ENCODE assay signal across 32 mouse cellular contexts in the genomic region with DNA sequence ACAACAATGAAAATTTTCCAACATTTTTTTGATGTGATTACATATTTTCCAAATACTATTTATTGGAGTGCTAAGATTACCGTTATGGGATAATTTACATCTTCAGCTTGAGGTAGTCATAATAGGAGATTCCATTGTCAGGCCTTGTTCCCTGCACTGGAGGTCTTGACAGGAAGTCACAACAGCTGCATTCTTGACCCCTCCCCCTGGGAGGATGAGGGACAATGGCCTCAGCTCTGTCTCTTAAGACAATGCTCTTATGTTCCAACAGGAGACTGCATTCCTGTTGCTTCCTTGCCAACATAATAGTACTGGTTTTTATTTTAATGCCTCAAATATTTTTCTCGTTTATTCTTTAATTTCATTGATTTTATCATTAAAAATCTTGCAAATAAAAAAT. TPM values are rescaled to one million over a fixed set of nuclear protein-coding genes. Genes with fewer than 3 reads are reported as not detected.
DNase-seq lines count a peak whose midpoint lies in the region; ATAC-seq and TF ChIP-seq lines count a peak whose summit lies in the region.
"Had no signal": no experiment of that assay in that cellular context is flagged by ENCODE, and none has a peak within 500 bp of the region (broad histone marks: within the 10 kb centered on the region; RNA-seq: fewer than 3 reads in every experiment).

No protein-coding gene starts in this region.

- H3K27me3 ChIP-seq in embryonic facial prominence, embryonic 14.5 days (replicated peaks; ENCODE audit: control insufficient read depth, insufficient read depth, low read length): no peaks in the 10 kb centered on the region
- no peaks in the 10 kb centered on the region for H3K27me3 ChIP-seq in embryonic facial prominence, embryonic 10.5 days (replicated peaks; ENCODE audit: low read depth, poor library complexity, severe bottlenecking)
- no peaks in the 10 kb centered on the region for H3K27me3 ChIP-seq in heart, embryonic 11.5 days (ENCODE audit: control insufficient read depth, insufficient read depth, low read length)
- H3K27me3 ChIP-seq in limb, embryonic 14.5 days (ENCODE audit: control insufficient read depth, insufficient read depth, low read length): no peaks in the 10 kb centered on the region
- peaks cover 54% of the 10 kb centered on the region for H3K27me3 ChIP-seq in limb, embryonic 10.5 days (ENCODE audit: low read depth, poor library complexity, severe bottlenecking)
- H3K27me3 ChIP-seq: CH12.LX; embryonic facial prominence, embryonic 15.5 days; hindbrain, embryonic 15.5 days; intestine, embryonic 15.5 days had no signal

- no peak for ATAC-seq in embryonic facial prominence, embryonic 14.5 days (ENCODE audit: low read depth)
- no peak for ATAC-seq in heart, embryonic 11.5 days (replicated peaks; ENCODE audit: insufficient number of reproducible peaks, low FRiP score, low TSS enrichment)
- peak; percentile 53; the same call in 1 of the 2 replicates for ATAC-seq in limb, embryonic 14.5 days (ENCODE audit: low FRiP score, low read depth)
- ATAC-seq: forebrain, embryonic 14.5 days; forebrain, postnatal 0 days; intestine, embryonic 15.5 days; Patski had no signal

- no peaks in the 10 kb centered on the region for H3K36me3 ChIP-seq in embryonic facial prominence, embryonic 14.5 days (ENCODE audit: control insufficient read depth, insufficient read depth, low read length)
- no peaks in the 10 kb centered on the region for H3K36me3 ChIP-seq in embryonic facial prominence, embryonic 10.5 days (replicated peaks)
- H3K36me3 ChIP-seq in heart, embryonic 11.5 days (ENCODE audit: control insufficient read depth, insufficient read depth, low read length): no peaks in the 10 kb centered on the region
- no peaks in the 10 kb centered on the region for H3K36me3 ChIP-seq in limb, embryonic 14.5 days (ENCODE audit: control insufficient read depth, insufficient read depth, low read length)
- H3K36me3 ChIP-seq in limb, embryonic 10.5 days: no peaks in the 10 kb centered on the region
- H3K36me3 ChIP-seq: embryonic facial prominence, embryonic 15.5 days; G1E; heart, embryonic 10.5 days; hindbrain, embryonic 15.5 days; intestine, embryonic 15.5 days had no signal

- intact Hi-C loops in heart, postnatal 10 days (cut with DNase I): no loop called here

- H3K4me3 ChIP-seq in embryonic facial prominence, embryonic 14.5 days (ENCODE audit: low read depth, low read length): no peak overlapping the region
- no peak overlapping the region for H3K4me3 ChIP-seq in embryonic facial prominence, embryonic 10.5 days
- no peak overlapping the region for H3K4me3 ChIP-seq in heart, embryonic 11.5 days (ENCODE audit: low read depth, low read length)
- H3K4me3 ChIP-seq in limb, embryonic 14.5 days (replicated peaks; ENCODE audit: low read length): no peak overlapping the region
- H3K4me3 ChIP-seq in limb, embryonic 10.5 days: no peak overlapping the region
- H3K4me3 ChIP-seq: embryonic facial prominence, embryonic 15.5 days; gastrocnemius, adult 2 months; heart, adult 2 months; heart, embryonic 10.5 days; hindbrain, embryonic 15.5 days; intestine, embryonic 15.5 days had no signal

- H3K9me3 ChIP-seq in embryonic facial prominence, embryonic 14.5 days (ENCODE audit: control insufficient read depth, low read length): no peaks in the 10 kb centered on the region
- no peaks in the 10 kb centered on the region for H3K9me3 ChIP-seq in embryonic facial prominence, embryonic 10.5 days
- no peaks in the 10 kb centered on the region for H3K9me3 ChIP-seq in heart, embryonic 11.5 days (replicated peaks; ENCODE audit: control insufficient read depth, low read length)
- no peaks in the 10 kb centered on the region for H3K9me3 ChIP-seq in limb, embryonic 14.5 days (ENCODE audit: control insufficient read depth, low read length)
- no peaks in the 10 kb centered on the region for H3K9me3 ChIP-seq in limb, embryonic 10.5 days (replicated peaks)
- H3K9me3 ChIP-seq: embryonic facial prominence, embryonic 15.5 days; G1E; heart, embryonic 10.5 days; hindbrain, embryonic 15.5 days; intestine, embryonic 15.5 days had no signal

- no peak overlapping the region for H3K27ac ChIP-seq in embryonic facial prominence, embryonic 14.5 days (replicated peaks; ENCODE audit: low read depth, low read length)
- H3K27ac ChIP-seq in embryonic facial prominence, embryonic 10.5 days (replicated peaks): no peak overlapping the region
- H3K27ac ChIP-seq in heart, embryonic 11.5 days (ENCODE audit: low read depth, low read length): no peak overlapping the region
- no peak overlapping the region for H3K27ac ChIP-seq in limb, embryonic 14.5 days (replicated peaks; ENCODE audit: low read depth, low read length)
- H3K27ac ChIP-seq in limb, embryonic 10.5 days: no peak overlapping the region
- H3K27ac ChIP-seq: embryonic facial prominence, embryonic 15.5 days; gastrocnemius, adult 2 months; heart, adult 2 months; heart, embryonic 10.5 days; hindbrain, embryonic 15.5 days; intestine, embryonic 15.5 days had no signal

- 52% methylated on average over 2 of the region's 2 CpGs for whole genome bisulfite sequencing in embryonic facial prominence, embryonic 14.5 days
- 54% methylated on average over 2 of the region's 2 CpGs for WGBS in embryonic facial prominence, embryonic 10.5 days
- 68% methylated on average over 2 of the region's 2 CpGs for WGBS in heart, embryonic 11.5 days (ENCODE audit: insufficient replicate concordance)
- WGBS in limb, embryonic 14.5 days: 77% methylated on average over 2 of the region's 2 CpGs
- WGBS in limb, embryonic 10.5 days: 85% methylated on average over 2 of the region's 2 CpGs

- no peak overlapping the region for H3K4me2 ChIP-seq in embryonic facial prominence, embryonic 14.5 days (ENCODE audit: low read depth, low read length)
- H3K4me2 ChIP-seq in heart, embryonic 11.5 days: no peak overlapping the region
- no peak overlapping the region for H3K4me2 ChIP-seq in limb, embryonic 14.5 days (replicated peaks; ENCODE audit: low read depth, low read length, severe bottlenecking)
- H3K4me2 ChIP-seq: embryonic facial prominence, embryonic 15.5 days; hindbrain, embryonic 15.5 days; intestine, embryonic 15.5 days had no signal

- H3K4me1 ChIP-seq in embryonic facial prominence, embryonic 14.5 days (ENCODE audit: control insufficient read depth, insufficient read depth, low read length): no peaks in the 10 kb centered on the region
- peaks cover 7% of the 10 kb centered on the region; the same call in 1 of the 2 replicates for H3K4me1 ChIP-seq in embryonic facial prominence, embryonic 10.5 days
- H3K4me1 ChIP-seq in heart, embryonic 11.5 days (ENCODE audit: control insufficient read depth, insufficient read depth, low read length): no peaks in the 10 kb centered on the region
- H3K4me1 ChIP-seq in limb, embryonic 14.5 days (ENCODE audit: control insufficient read depth, insufficient read depth, low read length): no peaks in the 10 kb centered on the region
- H3K4me1 ChIP-seq in limb, embryonic 10.5 days: no peaks in the 10 kb centered on the region
- H3K4me1 ChIP-seq: embryonic facial prominence, embryonic 15.5 days; hindbrain, embryonic 15.5 days; intestine, embryonic 15.5 days had no signal

- DNase-seq in embryonic facial prominence, embryonic 14.5 days (ENCODE audit: low spot score): peak; percentile 51
- DNase-seq in embryonic facial prominence, embryonic 10.5 days (ENCODE audit: low spot score): no peak
- peak; percentile 4 to 15 for DNase-seq in heart, postnatal 10 days
- DNase-seq in limb, embryonic 14.5 days (ENCODE audit: low spot score): no peak
- no peak for DNase-seq in limb, embryonic 10.5 days (ENCODE audit: low spot score)
- peak; percentile 53 for DNase-seq in embryo, embryonic 10.5 days (ENCODE audit: low spot score)
- DNase-seq in adrenal gland, adult (ENCODE audit: inconsistent age in 2 of 2, low spot score in 1 of 2): no peak
- DNase-seq: adrenal gland, adult 2 months; adrenal gland, postnatal 14 days; B cell, adult 2 months; cerebellum, adult 11 months; cerebellum, adult 2 months; cerebellum, adult 9-11 months; cerebellum, postnatal 25 days; forebrain, postnatal 0 days; gastrocnemius, adult 2 months; gastrocnemius, postnatal 14 days; heart, adult 2 months; heart, postnatal 14 days; kidney, adult 11 months; kidney, adult 8-10 months had no signal

- no peak for TF ChIP-seq POLR2A in limb, embryonic 14.5 days (IDR thresholded peaks at IDR 0.05; ENCODE audit: borderline replicate concordance, extremely low read depth, insufficient read depth, insufficient read length)

- no peak overlapping the region for H3K9ac ChIP-seq in embryonic facial prominence, embryonic 14.5 days (ENCODE audit: low read depth, low read length)
- H3K9ac ChIP-seq in heart, embryonic 11.5 days (ENCODE audit: low read depth, low read length): no peak overlapping the region
- no peak overlapping the region for H3K9ac ChIP-seq in limb, embryonic 14.5 days (ENCODE audit: low read depth, low read length, severe bottlenecking)
- H3K9ac ChIP-seq: embryonic facial prominence, embryonic 15.5 days; forebrain, postnatal 0 days; hindbrain, embryonic 15.5 days; intestine, embryonic 15.5 days had no signal

RNA-seq across cellular contexts. Expression of a gene that starts 44.2 kb away (rescaled TPM):
- polyA plus RNA-seq in embryonic facial prominence, embryonic 14.5 days (2014; fragmentation: Nextera tagmentation; extraction: Ambion mirVana): 19.8 and 21.7 TPM in 2 replicates
- 12.8 and 15.3 TPM in 2 replicates for polyA plus RNA-seq in embryonic facial prominence, embryonic 10.5 days (2016; fragmentation: Nextera tagmentation; extraction: Ambion mirVana)
- 1 to 10 TPM in 1 of 2 experiments, under 1 TPM in 1; 0.92 to 1.5 TPM for total RNA-seq in heart, postnatal 10 days (2021)
- 3.7 and 5.8 TPM in 2 replicates for polyA plus RNA-seq in heart, embryonic 11.5 days (2014; fragmentation: Nextera tagmentation; extraction: Ambion mirVana)
- polyA plus RNA-seq in limb, embryonic 14.5 days (2012; rRNA removed): 34.5 and 34.9 TPM in 2 replicates
- 24.2 and 25.5 TPM in 2 replicates for polyA plus RNA-seq in limb, embryonic 14.5 days (2014; fragmentation: Nextera tagmentation; extraction: Ambion mirVana)
- 3.2 and 6.0 TPM in 2 replicates for polyA plus RNA-seq in limb, embryonic 10.5 days (2016; fragmentation: Nextera tagmentation; extraction: Ambion mirVana)
- total RNA-seq: CH12.LX; common myeloid progenitor, adult 5-6 weeks; G1E; hematopoietic stem cell, adult 5-6 weeks had no signal
- polyA plus RNA-seq: G1E, Patski had no signal

Comparison
In these comparisons a context has a peak if more than half of its experiments do, and no peak if none do; other contexts are left out.
1. DNase-seq: peak in embryonic facial prominence, embryonic 14.5 days (single experiment), heart, postnatal 10 days (2 of 2) and embryo, embryonic 10.5 days (single experiment); none in embryonic facial prominence, embryonic 10.5 days (single experiment), limb, embryonic 14.5 days (single experiment), limb, embryonic 10.5 days (single experiment) and adrenal gland, adult (0 of 2).